Mouse (Mus musculus): ENCODE measurements around the gene Ppp1r14a.
A peak's percentile ranks its signal among the peaks of the same experiment; 100 is the strongest.

Gene Ppp1r14a

GRCm38 (mm10) chr7:29304463-29305262 lies 15.6 kb downstream of the Ppp1r14a start:
- no peak for DNase-seq

DNA sequence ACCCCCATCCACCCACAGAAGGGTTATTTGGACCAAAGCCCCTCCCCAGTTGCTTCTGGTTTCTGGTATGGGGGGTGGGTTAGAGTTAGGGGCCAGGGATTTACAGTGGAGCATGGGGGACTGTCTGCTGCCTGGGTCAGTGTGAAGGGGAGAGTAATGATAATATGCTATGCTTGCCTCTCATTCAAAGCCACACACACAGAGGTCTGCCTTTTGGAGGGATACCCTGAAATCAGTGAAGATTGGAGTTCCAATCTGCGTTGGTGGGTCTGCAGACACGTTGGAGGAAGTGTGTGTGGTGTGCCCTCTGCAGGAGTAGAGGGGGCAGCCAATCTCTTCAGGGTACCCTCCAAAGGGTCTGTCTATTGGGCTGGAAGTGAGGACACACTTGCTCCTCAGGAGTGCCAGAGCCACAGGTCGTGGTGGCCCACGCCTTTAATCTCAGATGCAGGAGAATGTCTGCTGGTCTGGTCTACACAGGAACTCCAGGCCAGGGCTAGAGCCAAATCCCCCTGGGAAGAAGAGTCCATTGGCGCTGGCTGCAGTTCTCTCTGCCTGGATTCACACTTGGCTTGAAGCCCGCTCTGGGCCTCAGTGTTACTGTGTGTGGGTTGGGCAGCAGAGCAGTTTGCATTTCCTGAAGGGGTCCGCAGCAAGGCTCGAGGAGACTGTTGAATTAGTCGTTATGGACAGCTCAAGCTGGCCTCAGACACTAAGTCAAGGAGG lies 16.3 kb downstream of the Ppp1r14a start:
- DNase-seq: no peak

- no peak for DNase-seq
Measured at GRCm38 (mm10) chr7:29306108-29306507, 17.0 kb downstream of the Ppp1r14a start.

GRCm38 (mm10) chr7:29306619-29307018 lies 17.5 kb downstream of the Ppp1r14a start:
- DNase-seq: no peak

GRCm38 (mm10) chr7:29307350-29308104 lies 18.4 kb downstream of the Ppp1r14a start:
- peak; percentile 89 to 92 for DNase-seq

GRCm38 (mm10) chr7:29309221-29309721 lies 20.2 kb downstream of the Ppp1r14a start:
- DNase-seq: peak; percentile 47 to 48

GRCm38 (mm10) chr7:29309749-29310148 lies 20.6 kb downstream of the Ppp1r14a start:
- no peak for DNase-seq

GRCm38 (mm10) chr7:29313051-29313450 lies 23.9 kb downstream of the Ppp1r14a start:
- no peak for DNase-seq

GRCm38 (mm10) chr7:29313572-29314261 lies 24.6 kb downstream of the Ppp1r14a start:
- DNase-seq: no peak

GRCm38 (mm10) chr7:29314844-29315628 lies 25.9 kb downstream of the Ppp1r14a start:
- peak; percentile 36 to 54 for DNase-seq

DNA sequence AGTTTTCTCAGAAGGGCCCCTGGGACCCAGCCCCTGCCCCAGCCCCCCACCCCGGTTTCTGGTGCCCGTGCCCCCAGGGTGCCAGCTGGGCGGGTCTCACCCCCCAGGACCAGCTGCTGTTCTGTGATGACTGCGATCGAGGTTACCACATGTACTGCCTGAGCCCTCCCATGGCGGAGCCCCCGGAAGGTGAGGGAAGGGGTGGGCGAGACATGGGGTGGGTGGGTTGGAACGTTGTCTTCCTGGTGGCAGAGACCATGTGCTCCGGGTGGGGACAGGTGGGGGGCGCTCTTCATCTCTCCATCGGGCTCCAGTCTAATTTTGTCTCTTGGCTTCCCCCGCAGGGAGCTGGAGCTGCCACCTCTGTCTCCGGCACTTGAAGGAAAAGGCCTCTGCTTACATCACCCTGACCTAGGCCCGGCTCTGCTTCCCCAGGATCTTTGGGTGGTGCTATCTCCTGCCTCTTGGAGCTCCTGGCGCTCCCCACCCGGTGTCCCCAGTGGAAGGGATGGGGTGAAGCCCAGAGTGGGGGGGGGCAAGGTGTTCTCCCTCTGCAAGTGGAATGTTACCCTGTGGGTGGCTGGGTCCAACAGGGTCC lies 27.1 kb downstream of the Ppp1r14a start:
- no peak for DNase-seq

DNA sequence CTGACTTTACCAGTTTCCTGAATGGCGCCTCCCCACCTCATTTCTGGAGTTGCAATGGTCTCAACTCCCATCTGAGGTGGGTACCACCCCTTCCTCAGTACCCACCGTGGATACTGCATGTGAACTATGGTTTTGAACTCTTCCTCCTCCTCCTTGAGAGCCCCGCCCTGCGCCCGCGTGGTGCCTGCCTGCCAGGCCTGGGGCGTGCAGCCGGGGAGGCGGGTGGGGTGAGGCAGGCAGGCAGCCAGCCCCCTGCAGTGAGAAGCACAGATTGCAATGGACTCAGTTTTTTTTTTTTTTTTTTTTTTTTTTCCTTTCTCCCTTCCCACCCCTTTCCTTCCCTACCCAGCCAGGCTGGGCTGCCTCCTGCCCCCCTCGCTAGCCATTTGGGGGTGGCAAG lies 27.9 kb downstream of the Ppp1r14a start:
- DNase-seq: peak; percentile 46 to 54

DNA sequence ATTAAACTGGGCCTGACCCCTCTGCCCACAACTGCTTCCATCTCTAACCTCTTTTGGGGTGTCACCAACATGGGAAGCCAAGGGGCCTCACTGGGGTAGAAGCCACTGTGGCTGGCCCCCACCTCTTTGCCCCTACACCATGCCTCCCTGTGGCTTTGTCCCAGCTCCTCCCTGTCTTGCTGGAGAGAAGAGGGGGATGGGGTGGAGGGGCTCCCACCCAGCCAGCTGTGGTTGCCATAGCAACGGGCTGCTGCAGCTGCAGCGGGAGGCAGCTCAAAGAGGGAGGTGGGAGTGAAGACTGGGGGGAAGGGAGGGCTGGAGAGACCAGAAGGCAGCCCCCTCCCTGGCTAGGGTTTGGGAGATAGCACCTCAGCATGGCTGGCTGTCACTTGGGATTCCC lies 28.4 kb downstream of the Ppp1r14a start:
- no peak for DNase-seq

DNA sequence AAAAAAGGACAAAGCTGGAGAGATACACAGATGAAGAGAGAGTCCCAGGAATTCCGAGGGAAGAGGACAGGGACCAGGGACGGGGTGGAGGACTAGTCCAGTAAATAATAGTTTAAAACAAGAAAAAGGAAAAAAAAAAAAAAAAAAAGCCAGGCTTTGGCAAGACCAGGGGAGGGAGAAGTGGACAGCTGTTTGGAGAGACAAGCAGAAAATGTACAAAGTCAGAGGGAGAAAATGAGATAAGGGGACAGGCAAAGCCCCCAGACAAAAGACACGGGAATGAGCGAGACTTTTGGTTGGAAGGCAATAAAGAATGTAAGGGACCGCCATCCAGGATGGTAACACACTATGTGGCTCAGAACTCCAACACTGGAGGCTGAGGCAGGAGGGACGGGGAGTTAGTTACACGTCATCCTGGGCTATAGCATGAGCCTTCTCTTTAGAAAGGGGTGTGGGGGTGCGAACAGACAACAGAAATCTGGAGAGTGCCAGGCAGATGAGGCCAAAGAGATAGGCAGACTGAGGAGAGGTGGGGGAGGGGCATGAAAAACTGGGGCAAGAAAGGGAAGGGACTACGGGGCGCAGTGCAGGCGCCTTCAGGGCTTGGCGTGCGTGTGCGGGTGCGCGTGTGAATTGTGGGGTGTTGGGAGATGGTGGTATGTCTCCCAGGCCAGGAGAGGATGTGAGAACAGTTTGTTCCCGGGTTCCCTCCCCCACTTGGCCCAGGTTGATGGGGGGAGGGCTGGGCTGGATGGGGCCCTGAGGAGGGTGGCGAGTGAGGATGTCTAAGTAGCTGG lies 29.2 kb downstream of the Ppp1r14a start:
- DNase-seq: peak; percentile 45 to 67

DNA sequence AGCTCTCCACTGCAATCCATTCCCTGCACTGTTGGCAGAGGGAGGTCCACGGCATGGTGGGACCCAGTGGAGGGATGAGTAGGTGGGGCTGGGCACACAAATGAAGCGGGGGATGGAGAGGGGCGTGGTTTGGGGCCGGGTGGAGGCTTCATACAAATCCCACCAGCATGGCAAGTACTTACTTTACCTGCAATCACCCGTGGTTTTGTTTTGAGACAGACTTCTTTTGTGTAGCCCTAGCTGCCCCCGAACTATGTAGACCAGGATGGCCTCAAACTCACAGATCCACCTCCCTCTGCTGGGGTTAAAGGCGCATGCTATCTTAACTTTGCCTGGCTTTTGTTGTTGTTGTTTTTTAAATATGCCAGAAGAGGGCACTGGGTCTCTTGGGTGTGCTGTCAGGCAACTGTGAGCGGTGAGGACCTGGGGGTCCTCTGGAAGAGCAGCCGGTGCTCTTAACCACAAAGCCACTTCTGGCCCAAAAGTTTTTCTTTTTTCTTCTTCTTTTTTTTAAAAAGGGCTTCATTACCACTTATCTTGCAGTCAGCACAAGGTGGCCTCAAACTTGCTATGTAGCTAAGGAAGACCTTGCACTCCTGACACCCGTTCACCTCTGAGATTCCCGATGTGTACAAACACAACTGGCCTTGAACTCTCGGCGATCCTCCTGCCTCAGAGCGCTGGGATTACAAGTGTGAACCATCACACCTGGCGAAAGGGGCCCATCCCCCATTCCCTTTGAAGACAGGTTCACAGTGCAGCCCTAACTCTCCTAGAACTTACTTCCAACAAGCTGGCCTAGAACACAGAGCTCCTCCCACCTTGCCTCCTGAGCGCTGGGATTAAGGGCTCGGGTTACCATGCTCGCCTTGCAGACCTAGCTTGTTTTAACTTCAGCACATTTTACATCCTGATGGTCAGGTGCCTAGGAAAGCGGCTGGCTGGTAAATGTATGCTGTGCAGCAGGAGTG lies 30.5 kb downstream of the Ppp1r14a start:
- DNase-seq: no peak

GRCm38 (mm10) chr7:29327087-29327486 lies 38.0 kb downstream of the Ppp1r14a start:
- no peak for DNase-seq

- no peak for DNase-seq
Measured at GRCm38 (mm10) chr7:29328984-29329383, 39.9 kb downstream of the Ppp1r14a start.

- DNase-seq: no peak
Measured at GRCm38 (mm10) chr7:29334156-29334555, 45.0 kb downstream of the Ppp1r14a start.

GRCm38 (mm10) chr7:29335276-29335675 lies 46.2 kb downstream of the Ppp1r14a start:
- DNase-seq: no peak
